In the genomic region with DNA sequence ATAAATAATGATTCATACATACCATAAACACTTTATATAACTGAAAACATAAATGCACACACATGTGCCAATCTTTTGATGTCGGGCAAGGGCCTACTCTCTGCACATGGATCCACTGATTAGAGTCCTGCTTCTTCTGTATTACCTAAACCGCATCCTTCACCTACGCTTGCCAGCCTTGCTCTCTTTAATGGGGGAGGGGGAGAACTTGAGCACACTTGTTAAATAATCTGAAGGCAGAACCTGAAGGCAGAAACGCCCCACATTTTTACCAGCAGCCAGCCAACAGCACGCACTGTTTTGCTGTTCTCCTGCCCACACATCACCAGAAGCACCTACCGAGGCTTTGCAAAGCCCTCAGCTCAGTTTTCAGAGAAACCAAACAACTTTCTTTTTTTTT, we compare ENCODE assay signal across 17 mouse cellular contexts.
DNase-seq lines count a peak whose midpoint lies in the region; ATAC-seq and TF ChIP-seq lines count a peak whose summit lies in the region.
"Had no signal": no experiment of that assay in that cellular context is flagged by ENCODE, and none has a peak within 500 bp of the region (broad histone marks: within the 10 kb centered on the region; RNA-seq: fewer than 3 reads in every experiment).

No protein-coding gene starts in this region.

- 0 out of 2 replicates have a peak, but pooled peaks cover 4% of the 10 kb centered on the region for H3K4me1 ChIP-seq in kidney, embryonic 14.5 days (ENCODE audit: control insufficient read depth, insufficient read depth, low read length)
- H3K4me1 ChIP-seq in lung, embryonic 16.5 days (replicated peaks; ENCODE audit: control insufficient read depth, insufficient read depth, low read length), result peaks cover 11% of the 10 kb centered on the region
- H3K4me1 ChIP-seq in embryonic facial prominence, embryonic 13.5 days, result peaks cover 40% of the 10 kb centered on the region
- peaks cover 36% of the 10 kb centered on the region for H3K4me1 ChIP-seq in limb, embryonic 14.5 days (ENCODE audit: control insufficient read depth, insufficient read depth, low read length)
- H3K4me1 ChIP-seq in thymus, adult 2 months (replicated peaks; ENCODE audit: control insufficient read depth, insufficient read depth, low read length), result no peaks in the 10 kb centered on the region
- H3K4me1 ChIP-seq: intestine, embryonic 15.5 days; liver, embryonic 12.5 days; midbrain, embryonic 12.5 days had no signal

- WGBS in kidney, embryonic 14.5 days, result 43% methylated on average over 6 of the region's 6 CpGs
- 42% methylated on average over 6 of the region's 6 CpGs for WGBS in lung, embryonic 16.5 days
- WGBS in embryonic facial prominence, embryonic 13.5 days, result 12% methylated on average over 6 of the region's 6 CpGs
- WGBS in limb, embryonic 14.5 days, result 16% methylated on average over 6 of the region's 6 CpGs
- 86% methylated on average over 6 of the region's 6 CpGs for WGBS in thymus, adult 2 months

- DNase-seq in kidney, adult 9 months, result no peak
- DNase-seq in lung, postnatal 36 days, result no peak
- peak; percentile 39 for DNase-seq in limb, embryonic 14.5 days (ENCODE audit: low spot score)
- DNase-seq in gastrocnemius, postnatal 25 days, result no peak
- no peak for DNase-seq in thymus, adult 2 months
- DNase-seq: adrenal gland, adult 8-10 months; cerebellum, adult 9-10 months; embryo, embryonic 11 days; kidney, postnatal 36 days had no signal

- ATAC-seq in kidney, embryonic 14.5 days (ENCODE audit: low FRiP score, low TSS enrichment), result no peak
- no peak for ATAC-seq in lung, embryonic 16.5 days (ENCODE audit: low read depth)
- 0 out of 2 replicates have a peak, but pooled peaks have one; percentile 59 for ATAC-seq in embryonic facial prominence, embryonic 13.5 days (ENCODE audit: insufficient number of reproducible peaks, insufficient read depth, low FRiP score, low TSS enrichment, low read depth)
- peak; percentile 67 for ATAC-seq in limb, embryonic 14.5 days (ENCODE audit: low FRiP score, low read depth)
- ATAC-seq: intestine, embryonic 15.5 days; liver, embryonic 12.5 days had no signal

- H3K27me3 ChIP-seq in kidney, embryonic 14.5 days (ENCODE audit: control insufficient read depth, insufficient read depth, low read length), result no peaks in the 10 kb centered on the region
- H3K27me3 ChIP-seq in lung, embryonic 16.5 days (ENCODE audit: control insufficient read depth, insufficient read depth, low read depth, low read length), result no peaks in the 10 kb centered on the region
- no peaks in the 10 kb centered on the region for H3K27me3 ChIP-seq in embryonic facial prominence, embryonic 13.5 days
- no peaks in the 10 kb centered on the region for H3K27me3 ChIP-seq in limb, embryonic 14.5 days (ENCODE audit: control insufficient read depth, insufficient read depth, low read length)
- no peaks in the 10 kb centered on the region for H3K27me3 ChIP-seq in thymus, adult 2 months (ENCODE audit: control insufficient read depth, insufficient read depth, low read length)
- H3K27me3 ChIP-seq: intestine, embryonic 15.5 days; liver, embryonic 12.5 days; midbrain, embryonic 12.5 days had no signal

- H3K4me3 ChIP-seq in kidney, embryonic 14.5 days (ENCODE audit: low read length), result no peak overlapping the region
- no peak overlapping the region for H3K4me3 ChIP-seq in lung, embryonic 16.5 days (ENCODE audit: low read length)
- H3K4me3 ChIP-seq in embryonic facial prominence, embryonic 13.5 days, result no peak overlapping the region
- no peak overlapping the region for H3K4me3 ChIP-seq in limb, embryonic 14.5 days (replicated peaks; ENCODE audit: low read length)
- H3K4me3 ChIP-seq in thymus, adult 2 months (ENCODE audit: control insufficient read depth, insufficient read depth, low read length), result no peak overlapping the region
- H3K4me3 ChIP-seq: forebrain, embryonic 10.5 days; intestine, embryonic 15.5 days; liver, embryonic 12.5 days; midbrain, embryonic 12.5 days; myocyte had no signal

- no peaks in the 10 kb centered on the region for H3K36me3 ChIP-seq in kidney, embryonic 14.5 days (ENCODE audit: control insufficient read depth, insufficient read depth, low read length)
- H3K36me3 ChIP-seq in lung, embryonic 16.5 days (ENCODE audit: control insufficient read depth, insufficient read depth, low read length), result no peaks in the 10 kb centered on the region
- H3K36me3 ChIP-seq in embryonic facial prominence, embryonic 13.5 days, result no peaks in the 10 kb centered on the region
- H3K36me3 ChIP-seq in limb, embryonic 14.5 days (ENCODE audit: control insufficient read depth, insufficient read depth, low read length), result no peaks in the 10 kb centered on the region
- no peaks in the 10 kb centered on the region for H3K36me3 ChIP-seq in thymus, adult 2 months (ENCODE audit: control insufficient read depth, insufficient read depth, low read length)
- H3K36me3 ChIP-seq: forebrain, embryonic 10.5 days; intestine, embryonic 15.5 days; liver, embryonic 12.5 days; midbrain, embryonic 12.5 days had no signal

- no peak overlapping the region for H3K9ac ChIP-seq in kidney, embryonic 14.5 days (ENCODE audit: low read depth, low read length)
- H3K9ac ChIP-seq in lung, embryonic 16.5 days (ENCODE audit: low read length), result no peak overlapping the region
- H3K9ac ChIP-seq in embryonic facial prominence, embryonic 13.5 days, result no peak overlapping the region
- no peak overlapping the region for H3K9ac ChIP-seq in limb, embryonic 14.5 days (ENCODE audit: low read depth, low read length, severe bottlenecking)
- H3K9ac ChIP-seq: intestine, embryonic 15.5 days; liver, embryonic 12.5 days; midbrain, embryonic 12.5 days had no signal

- 0 out of 2 replicates have a peak overlapping the region, but pooled peaks have one; percentile 14 for H3K27ac ChIP-seq in kidney, embryonic 14.5 days (ENCODE audit: low read depth, low read length)
- H3K27ac ChIP-seq in lung, embryonic 16.5 days (ENCODE audit: low read length), result peak overlapping the region; percentile 40; the same call in 1 of the 2 replicates
- peak overlapping the region; percentile 91 for H3K27ac ChIP-seq in embryonic facial prominence, embryonic 13.5 days
- peak overlapping the region; percentile 73 for H3K27ac ChIP-seq in limb, embryonic 14.5 days (replicated peaks; ENCODE audit: low read depth, low read length)
- H3K27ac ChIP-seq in thymus, adult 2 months (ENCODE audit: control insufficient read depth, insufficient read depth, low read length), result no peak overlapping the region
- H3K27ac ChIP-seq: intestine, embryonic 15.5 days; liver, embryonic 12.5 days; midbrain, embryonic 12.5 days had no signal

- no peaks in the 10 kb centered on the region for H3K9me3 ChIP-seq in kidney, embryonic 14.5 days (ENCODE audit: control insufficient read depth, low read length)
- no peaks in the 10 kb centered on the region for H3K9me3 ChIP-seq in lung, embryonic 16.5 days (ENCODE audit: control insufficient read depth, low read length)
- H3K9me3 ChIP-seq in embryonic facial prominence, embryonic 13.5 days, result no peaks in the 10 kb centered on the region
- no peaks in the 10 kb centered on the region for H3K9me3 ChIP-seq in limb, embryonic 14.5 days (ENCODE audit: control insufficient read depth, low read length)
- H3K9me3 ChIP-seq: forebrain, embryonic 10.5 days; intestine, embryonic 15.5 days; liver, embryonic 12.5 days; midbrain, embryonic 12.5 days had no signal

- TF ChIP-seq POLR2A in limb, embryonic 14.5 days (IDR thresholded peaks at IDR 0.05; ENCODE audit: borderline replicate concordance, extremely low read depth, insufficient read depth, insufficient read length), result no peak
- TF ChIP-seq POLR2A in thymus, adult 2 months (IDR thresholded peaks at IDR 0.05; ENCODE audit: control insufficient read depth, extremely low read depth, insufficient read depth, low read length, poor library complexity), result no peak

- H3K4me2 ChIP-seq in kidney, embryonic 14.5 days (replicated peaks; ENCODE audit: low read depth, low read length), result no peak overlapping the region
- H3K4me2 ChIP-seq in lung, embryonic 16.5 days (ENCODE audit: low read depth, low read length), result no peak overlapping the region
- no peak overlapping the region for H3K4me2 ChIP-seq in embryonic facial prominence, embryonic 13.5 days
- no peak overlapping the region for H3K4me2 ChIP-seq in limb, embryonic 14.5 days (replicated peaks; ENCODE audit: low read depth, low read length, severe bottlenecking)
- H3K4me2 ChIP-seq: intestine, embryonic 15.5 days; liver, embryonic 12.5 days; midbrain, embryonic 12.5 days had no signal

- no peak for TF ChIP-seq CTCF in thymus, adult 2 months (IDR thresholded peaks at IDR 0.05; ENCODE audit: borderline replicate concordance, control insufficient read depth, extremely low read depth, insufficient read depth, low read length, poor library complexity)

Comparison
In these comparisons a context has a peak if more than half of its experiments do, and no peak if none do; other contexts are left out.
1. ATAC-seq: peak in embryonic facial prominence, embryonic 13.5 days (single experiment) and limb, embryonic 14.5 days (single experiment); none in kidney, embryonic 14.5 days (single experiment) and lung, embryonic 16.5 days (single experiment).